Mouse (Mus musculus): ENCODE results near the gene Mup3.
"Not testable (repeated sequence)": the region's sequence is repeated elsewhere in the genome, so short reads cannot be mapped to it uniquely, and the experiment has no call there.

Mup3 gene

GRCm38 (mm10) chr4:62087241-62087640, at the start of gene Mup3:
TSS of gene Mup3 (minus strand) at chr4:62087342.
- no peak for DNase-seq

- peak; percentile 58 to 59 for DNase-seq
These were observed 46.6 kb upstream of the Mup3 start for GRCm38 (mm10) chr4:62133706-62134105.

- DNase-seq: peak; percentile 3 to 5
These were observed 16.2 kb upstream of the Mup3 start for GRCm38 (mm10) chr4:62103366-62103765.

- DNase-seq: no peak
These were observed 811 bp upstream of the Mup3 start for GRCm38 (mm10) chr4:62087953-62088352.

- DNase-seq: no peak
These were observed 4.4 kb downstream of the Mup3 start for GRCm38 (mm10) chr4:62082755-62083154.

- DNase-seq: no peak
These were observed 12.0 kb downstream of the Mup3 start for GRCm38 (mm10) chr4:62075126-62075525.

- DNase-seq: not testable (repeated sequence)
These were observed 32.4 kb downstream of the Mup3 start for GRCm38 (mm10) chr4:62054780-62055179.

- not testable (repeated sequence) for DNase-seq
These were observed 33.1 kb downstream of the Mup3 start, which contains the start of gene Mup20 for GRCm38 (mm10) chr4:62054058-62054457. TSS of gene Mup20 (minus strand) at chr4:62054158.

Measured in cerebellum, adult 18-20 months (tissue).